Comparison of ENCODE assay signal across 17 mouse cellular contexts in the genomic region with DNA sequence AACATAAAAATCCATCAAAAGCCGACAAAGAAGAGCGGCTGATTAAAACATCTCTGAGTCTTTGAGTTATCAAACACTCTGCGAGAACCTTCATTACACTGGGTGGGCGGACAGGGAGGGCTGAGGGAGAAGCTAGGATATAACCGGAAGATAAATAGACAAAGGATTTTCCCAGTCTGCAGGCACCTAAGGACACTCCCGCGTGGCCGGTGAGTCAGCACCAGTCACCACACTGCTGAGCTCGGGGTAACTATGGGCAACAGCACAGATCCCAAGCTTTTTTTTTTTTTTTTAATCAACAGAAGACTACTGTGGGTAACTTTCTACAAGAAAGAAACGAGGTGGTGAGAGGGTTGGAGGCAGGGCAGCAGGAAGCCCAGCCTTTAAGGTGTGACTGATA. TPM values are rescaled to one million over a fixed set of nuclear protein-coding genes. Genes with fewer than 3 reads are reported as not detected.
DNase-seq lines count a peak whose midpoint lies in the region; ATAC-seq and TF ChIP-seq lines count a peak whose summit lies in the region.
"Had no signal": no experiment of that assay in that cellular context is flagged by ENCODE, and none has a peak within 500 bp of the region (broad histone marks: within the 10 kb centered on the region; RNA-seq: fewer than 3 reads in every experiment).

No protein-coding gene starts in this region.

- no peaks in the 10 kb centered on the region for H3K36me3 ChIP-seq in lung, postnatal 0 days (ENCODE audit: insufficient read depth, low read length)
- H3K36me3 ChIP-seq in intestine, embryonic 16.5 days (ENCODE audit: control insufficient read depth, insufficient read depth, low read length), result no peaks in the 10 kb centered on the region
- no peaks in the 10 kb centered on the region for H3K36me3 ChIP-seq in stomach, embryonic 15.5 days
- H3K36me3 ChIP-seq: forebrain, embryonic 12.5 days; limb, embryonic 10.5 days; midbrain, embryonic 13.5 days had no signal

- H3K9me3 ChIP-seq in lung, postnatal 0 days (ENCODE audit: low read length), result no peaks in the 10 kb centered on the region
- no peaks in the 10 kb centered on the region for H3K9me3 ChIP-seq in intestine, embryonic 16.5 days (ENCODE audit: control insufficient read depth, low read length)
- no peaks in the 10 kb centered on the region for H3K9me3 ChIP-seq in stomach, embryonic 15.5 days
- H3K9me3 ChIP-seq: forebrain, embryonic 12.5 days; limb, embryonic 10.5 days; midbrain, embryonic 13.5 days had no signal

- TF ChIP-seq EP300 in lung, postnatal 0 days (IDR thresholded peaks at IDR 0.05), result no peak

- no peak overlapping the region for H3K4me2 ChIP-seq in lung, postnatal 0 days (replicated peaks; ENCODE audit: low read depth, low read length)
- H3K4me2 ChIP-seq in intestine, embryonic 16.5 days (ENCODE audit: low read depth, low read length), result no peak overlapping the region
- H3K4me2 ChIP-seq in stomach, embryonic 15.5 days, result no peak overlapping the region
- H3K4me2 ChIP-seq: forebrain, embryonic 12.5 days; lung, embryonic 14.5 days; midbrain, embryonic 13.5 days had no signal

- H3K27me3 ChIP-seq in lung, postnatal 0 days (replicated peaks; ENCODE audit: insufficient read depth, low read length), result no peaks in the 10 kb centered on the region
- no peaks in the 10 kb centered on the region for H3K27me3 ChIP-seq in intestine, embryonic 16.5 days (replicated peaks; ENCODE audit: control insufficient read depth, insufficient read depth, low read length)
- H3K27me3 ChIP-seq in stomach, embryonic 15.5 days (replicated peaks), result no peaks in the 10 kb centered on the region
- H3K27me3 ChIP-seq: forebrain, embryonic 12.5 days; midbrain, embryonic 13.5 days had no signal

- no peak overlapping the region for H3K4me3 ChIP-seq in lung, postnatal 0 days (ENCODE audit: low read depth, low read length)
- no peak overlapping the region for H3K4me3 ChIP-seq in intestine, embryonic 16.5 days (ENCODE audit: low read length)
- no peak overlapping the region for H3K4me3 ChIP-seq in stomach, embryonic 15.5 days (replicated peaks)
- H3K4me3 ChIP-seq: forebrain, embryonic 12.5 days; limb, embryonic 10.5 days; midbrain, embryonic 13.5 days had no signal

- DNase-seq in lung, postnatal 0 days (ENCODE audit: low spot score), result peak; percentile 15
- no peak for DNase-seq in lung, postnatal 25 days (ENCODE audit: low spot score)
- peak; percentile 69 for DNase-seq in adrenal gland, adult 2 months
- no peak for DNase-seq in cerebellum, postnatal 10 days
- DNase-seq: embryo, embryonic 11 days; gastrocnemius, postnatal 36 days; heart, postnatal 36 days; kidney, adult 9 months; lung, embryonic 14.5 days had no signal

- H3K4me1 ChIP-seq in lung, postnatal 0 days (ENCODE audit: insufficient read depth, low read depth, low read length), result peaks cover 6% of the 10 kb centered on the region; the same call in 1 of the 2 replicates
- no peaks in the 10 kb centered on the region for H3K4me1 ChIP-seq in intestine, embryonic 16.5 days (ENCODE audit: control insufficient read depth, insufficient read depth, low read length)
- 0 out of 2 replicates have a peak, but pooled peaks cover 3% of the 10 kb centered on the region for H3K4me1 ChIP-seq in stomach, embryonic 15.5 days
- H3K4me1 ChIP-seq: forebrain, embryonic 12.5 days; midbrain, embryonic 13.5 days had no signal

- H3K9ac ChIP-seq in lung, postnatal 0 days (replicated peaks; ENCODE audit: low read depth), result no peak overlapping the region
- H3K9ac ChIP-seq in intestine, embryonic 16.5 days (ENCODE audit: low read depth, low read length), result no peak overlapping the region
- no peak overlapping the region for H3K9ac ChIP-seq in stomach, embryonic 15.5 days
- H3K9ac ChIP-seq: forebrain, embryonic 12.5 days; lung, embryonic 14.5 days; midbrain, embryonic 13.5 days had no signal

- no peak for TF ChIP-seq CTCF in lung, postnatal 0 days (IDR thresholded peaks at IDR 0.05)

- WGBS in lung, postnatal 0 days, result 31% methylated on average over 10 of the region's 10 CpGs
- WGBS in intestine, embryonic 16.5 days, result 42% methylated on average over 10 of the region's 10 CpGs
- 41% methylated on average over 10 of the region's 10 CpGs for WGBS in stomach, embryonic 15.5 days

- H3K27ac ChIP-seq in lung, postnatal 0 days (ENCODE audit: low read length), result no peak overlapping the region
- H3K27ac ChIP-seq in intestine, embryonic 16.5 days (ENCODE audit: low read length), result no peak overlapping the region
- no peak overlapping the region for H3K27ac ChIP-seq in stomach, embryonic 15.5 days
- H3K27ac ChIP-seq: forebrain, embryonic 12.5 days; limb, embryonic 10.5 days; midbrain, embryonic 13.5 days had no signal

- ATAC-seq in lung, postnatal 0 days, result no peak
- ATAC-seq in intestine, embryonic 16.5 days, result peak; percentile 44; the same call in 1 of the 2 replicates
- peak; percentile 58; the same call in 1 of the 2 replicates for ATAC-seq in stomach, embryonic 15.5 days (ENCODE audit: insufficient read depth, low FRiP score, low read depth)
- no peak for ATAC-seq in erythroblast, adult 5-6 weeks (replicated peaks; ENCODE audit: low FRiP score, poor library complexity, severe bottlenecking)
- ATAC-seq in monocyte, adult 5-6 weeks (replicated peaks; ENCODE audit: insufficient number of reproducible peaks, low FRiP score, low TSS enrichment, poor library complexity, severe bottlenecking), result no peak
- ATAC-seq: midbrain, embryonic 13.5 days had no signal

RNA-seq across cellular contexts. Expression of gene Tmem158, which starts 16.6 kb away (rescaled TPM):
- 16.0 and 17.5 TPM in 2 replicates for polyA plus RNA-seq in lung, postnatal 0 days (2015; fragmentation: Nextera tagmentation; extraction: Ambion mirVana)
- 10 to 100 TPM in 1 of 2 experiments, 1 to 10 TPM in 1; 4.5 to 11.0 TPM for total RNA-seq in adrenal gland, adult 2 months (2021)
- polyA plus RNA-seq in adrenal gland, adult 2 months (2012; rRNA removed), result 42.7 and 50.3 TPM in 2 replicates
- polyA plus RNA-seq in intestine, embryonic 16.5 days (2015; fragmentation: Nextera tagmentation; extraction: Ambion mirVana), result 1.7 and 6.0 TPM in 2 replicates
- 14.9 and 17.1 TPM in 2 replicates for polyA plus RNA-seq in stomach, embryonic 15.5 days (2015; fragmentation: Nextera tagmentation; extraction: Ambion mirVana)
- total RNA-seq in erythroblast, adult 5-6 weeks (2015; ENCODE audit: low replicate concordance), result 1.3 TPM in 1 of 2 replicates, not detected in the other
- total RNA-seq in erythroblast, adult 5-6 weeks (2017; ENCODE audit: low replicate concordance), result not detected in 2 replicates
- 0.57 to 1.3 TPM (median 1.2 TPM) in 3 replicates for total RNA-seq in monocyte, adult 5-6 weeks (2017)

RNA-seq across cellular contexts. Expression of gene Cdcp1, which starts 28.1 kb away (rescaled TPM):
- polyA plus RNA-seq in lung, postnatal 0 days (2015; fragmentation: Nextera tagmentation; extraction: Ambion mirVana), result 9.8 and 10.9 TPM in 2 replicates
- under 1 TPM; 0.14 to 0.17 TPM for total RNA-seq in adrenal gland, adult 2 months (2021)
- 0.06 and 0.08 TPM in 2 replicates for polyA plus RNA-seq in adrenal gland, adult 2 months (2012; rRNA removed)
- polyA plus RNA-seq in intestine, embryonic 16.5 days (2015; fragmentation: Nextera tagmentation; extraction: Ambion mirVana), result 14.1 and 14.2 TPM in 2 replicates
- polyA plus RNA-seq in stomach, embryonic 15.5 days (2015; fragmentation: Nextera tagmentation; extraction: Ambion mirVana), result 13.5 and 15.3 TPM in 2 replicates
- not detected in 2 replicates for total RNA-seq in erythroblast, adult 5-6 weeks (2015; ENCODE audit: low replicate concordance)
- total RNA-seq in erythroblast, adult 5-6 weeks (2017; ENCODE audit: low replicate concordance), result not detected in 2 replicates
- total RNA-seq in monocyte, adult 5-6 weeks (2017), result not detected in 3 replicates
- total RNA-seq: neutrophil, adult 5-6 weeks had no signal

Comparison
In these comparisons a context has a peak if more than half of its experiments do, and no peak if none do; other contexts are left out.
1. DNase-seq: peak in lung, postnatal 0 days (single experiment) and adrenal gland, adult 2 months (single experiment); none in lung, postnatal 25 days (single experiment) and cerebellum, postnatal 10 days (0 of 2).
2. ATAC-seq: peak in intestine, embryonic 16.5 days (single experiment) and stomach, embryonic 15.5 days (single experiment); none in lung, postnatal 0 days (single experiment), erythroblast, adult 5-6 weeks (single experiment) and monocyte, adult 5-6 weeks (single experiment).
3. RNA of gene Cdcp1, which starts 28.1 kb away (polyA plus RNA-seq): 14.1 to 14.2 TPM in intestine, embryonic 16.5 days, 13.5 to 15.3 TPM in stomach, embryonic 15.5 days and 9.8 to 10.9 TPM in lung, postnatal 0 days; 0.06 to 0.08 TPM in adrenal gland, adult 2 months; every median in the first group is over 10 times any median in the second.